Mouse (Mus musculus) colon, adult 2 months (tissue): Measurements from ENCODE around the gene Rtn1. TPM values are rescaled to one million over a fixed set of nuclear protein-coding genes. Genes with fewer than 3 reads are reported as not detected.

ENCODE experiments used
- polyA plus RNA-seq: library from polyadenylated mRNA; depleted of rRNA; stranded (reverse); fragments of >200 nt; gene quantifications from 2 replicates; pipeline ENCODE4 v1.2.3, GENCODE M21; 2012; rRNA removed

Gene Rtn1
- polyA plus RNA-seq: 10.6 and 14.7 TPM in 2 replicates

DNA sequence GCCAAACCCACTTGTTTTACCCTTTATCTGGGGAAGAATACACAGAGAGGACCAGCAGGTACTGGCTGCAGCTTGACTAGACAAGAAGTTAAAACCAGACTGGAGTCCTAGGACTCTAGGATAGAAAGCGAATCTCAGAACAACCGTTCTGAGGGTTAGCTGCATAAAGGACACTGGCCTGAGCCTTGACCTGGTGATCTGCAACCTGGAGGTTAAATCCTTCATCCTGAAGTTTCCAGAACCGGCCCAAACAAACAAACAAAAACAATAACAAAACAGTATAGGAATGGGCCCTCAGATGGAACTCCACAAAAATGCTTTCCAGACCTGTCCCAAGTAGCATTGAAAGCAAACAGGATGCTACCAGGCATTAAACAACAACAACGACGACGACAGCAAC lies at the start of gene Rtn1:
TSS of gene Rtn1 (minus strand) at position 101 of the 400 bp plus-strand sequence.

DNA sequence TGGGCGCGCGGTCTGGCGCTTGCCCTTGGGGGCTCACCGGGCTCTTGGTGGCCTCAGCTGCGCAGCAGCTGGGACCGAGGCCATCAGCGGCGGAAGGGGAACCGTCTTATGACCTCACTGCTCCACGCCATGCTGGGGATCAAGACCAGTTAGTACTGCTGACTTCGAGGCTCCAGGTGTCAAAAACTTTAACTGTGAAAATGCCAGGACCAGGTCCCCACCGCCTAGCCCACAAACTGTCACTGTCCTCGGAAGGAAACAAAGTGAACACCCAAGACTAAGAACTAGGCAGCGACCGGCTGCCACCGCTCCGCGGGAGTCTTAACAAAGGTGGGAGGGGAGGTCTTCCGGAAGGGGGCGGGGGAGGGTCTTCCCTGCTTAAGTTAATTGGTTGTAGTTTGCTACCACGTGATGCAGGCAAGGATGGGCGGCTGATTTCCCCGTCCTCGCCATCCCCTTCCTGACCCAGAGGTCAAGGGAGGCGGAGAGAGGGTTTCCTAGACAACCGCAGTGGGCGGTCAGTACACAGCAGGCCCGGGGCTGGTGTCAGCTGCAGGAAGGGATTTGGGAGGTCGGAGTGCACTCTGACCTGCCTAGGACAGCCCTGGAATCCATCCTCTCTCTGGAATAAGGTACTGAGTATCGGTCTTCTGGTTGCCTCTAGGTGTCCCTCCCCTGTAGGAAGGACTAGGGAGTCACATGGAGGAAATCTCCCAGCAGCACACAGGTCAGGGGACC lies 33.2 kb upstream of the Rtn1 start, which contains the start of gene Lrrc9:
TSS of gene Lrrc9 (plus strand) at position 28 of the 738 bp plus-strand sequence.

DNA sequence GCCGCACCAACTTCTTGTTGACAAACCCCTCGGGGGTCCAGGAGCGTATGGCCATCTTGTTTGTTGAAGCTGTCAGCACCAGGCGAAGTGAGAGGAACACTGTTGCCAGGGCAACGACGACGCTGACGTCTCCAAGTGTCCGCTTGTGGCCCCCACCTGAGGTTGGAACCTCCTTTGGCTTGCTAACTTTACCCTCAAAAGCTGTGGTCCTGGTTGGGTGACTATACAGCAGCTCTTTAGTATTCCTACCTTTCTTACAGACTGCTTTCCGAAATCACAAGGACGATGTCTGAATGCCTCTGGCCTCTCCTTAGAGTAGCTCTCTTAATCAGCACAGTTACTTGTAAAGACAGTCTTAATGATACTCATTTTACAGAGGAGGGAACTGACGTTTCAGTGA lies 223.9 kb downstream of the Rtn1 start, which contains the start of gene Ccdc175:
TSS of gene Ccdc175 (minus strand) at position 101 of the 400 bp plus-strand sequence.

Other genes with a start within 250 kb of the Rtn1 start
- gene Ccdc175, start 224.0 kb downstream of the Rtn1 start, polyA plus RNA-seq: not detected in 2 replicates
- gene Lrrc9, start 32.8 kb upstream of the Rtn1 start, polyA plus RNA-seq: not detected in 2 replicates
- 1.8 and 2.2 TPM in 2 replicates for gene Pcnx4, start 127.3 kb upstream of the Rtn1 start, polyA plus RNA-seq
- not detected in 2 replicates for gene Gm4756, start 240.6 kb upstream of the Rtn1 start, polyA plus RNA-seq